Mouse (Mus musculus): ENCODE measurements around the gene Pja2. TPM values are rescaled to one million over a fixed set of nuclear protein-coding genes. Genes with fewer than 3 reads are reported as not detected.
"Not testable (repeated sequence)": the region's sequence is repeated elsewhere in the genome, so short reads cannot be mapped to it uniquely, and the experiment has no call there.

Pja2 gene
- total and polyA plus RNA-seq, 3 experiments = 13.5 to 81.0 (median 66.3) TPM

DNA sequence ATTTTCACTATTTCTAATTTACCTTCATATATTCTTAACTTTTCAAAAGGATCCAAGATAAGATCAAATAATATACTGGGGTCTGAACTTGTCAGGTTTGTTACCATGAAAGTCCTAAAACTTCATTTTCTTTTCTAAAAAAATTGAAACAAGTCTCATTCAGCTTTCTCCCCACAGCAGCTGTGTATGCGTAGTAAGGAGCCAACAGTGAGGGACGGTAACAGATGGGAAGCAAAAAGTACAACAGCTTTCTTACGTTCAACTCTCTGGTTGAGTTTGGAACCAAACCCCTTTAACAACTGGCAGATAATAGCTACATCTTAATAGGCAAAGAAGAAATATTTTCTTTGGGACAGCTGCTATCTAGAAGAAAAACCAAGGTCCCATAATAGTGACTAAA, 50.3 kb downstream of the Pja2 start:
- DNase-seq = not testable (repeated sequence)

GRCm38 (mm10) chr17:64277649-64278212, 54.0 kb downstream of the Pja2 start:
- no peak for DNase-seq

DNA sequence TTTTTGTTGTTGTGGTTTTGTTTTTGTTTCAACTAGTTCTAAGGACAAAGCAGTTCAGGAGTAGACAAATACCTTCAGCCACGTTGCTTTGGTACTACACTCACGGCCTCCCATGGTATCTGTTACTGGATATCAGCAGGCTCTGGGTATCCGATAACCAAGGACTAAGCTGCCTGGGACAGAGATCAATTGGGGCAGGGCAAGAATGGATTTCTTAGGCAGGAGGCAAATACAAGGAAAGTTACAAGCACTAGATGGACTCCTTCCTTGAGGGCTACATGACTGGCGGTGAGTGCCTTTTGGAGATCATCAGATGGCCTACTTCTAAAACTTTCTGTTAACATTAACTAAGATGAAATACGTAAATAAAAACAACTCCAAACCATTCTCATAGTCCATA, 55.0 kb downstream of the Pja2 start:
- no peak for DNase-seq

DNA sequence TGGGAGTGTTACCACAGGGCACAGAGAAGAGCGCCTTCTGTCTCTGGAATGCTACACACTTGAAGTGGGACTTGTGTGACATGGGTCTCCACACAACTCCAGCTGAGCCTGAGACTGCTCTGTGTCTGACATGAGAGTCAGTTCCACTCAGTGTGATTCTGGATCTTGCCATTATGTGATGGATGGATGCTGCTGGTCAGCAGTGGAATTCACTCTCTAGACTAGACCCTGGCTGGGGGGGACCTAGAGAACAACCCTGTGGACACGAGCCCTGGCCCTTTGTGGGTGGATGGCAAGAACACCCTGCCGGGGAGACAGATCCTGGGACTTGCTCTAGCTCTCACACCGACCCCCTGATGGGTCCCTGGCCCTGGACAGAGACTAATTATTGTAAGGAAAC, 56.5 kb downstream of the Pja2 start:
- no peak for DNase-seq

DNA sequence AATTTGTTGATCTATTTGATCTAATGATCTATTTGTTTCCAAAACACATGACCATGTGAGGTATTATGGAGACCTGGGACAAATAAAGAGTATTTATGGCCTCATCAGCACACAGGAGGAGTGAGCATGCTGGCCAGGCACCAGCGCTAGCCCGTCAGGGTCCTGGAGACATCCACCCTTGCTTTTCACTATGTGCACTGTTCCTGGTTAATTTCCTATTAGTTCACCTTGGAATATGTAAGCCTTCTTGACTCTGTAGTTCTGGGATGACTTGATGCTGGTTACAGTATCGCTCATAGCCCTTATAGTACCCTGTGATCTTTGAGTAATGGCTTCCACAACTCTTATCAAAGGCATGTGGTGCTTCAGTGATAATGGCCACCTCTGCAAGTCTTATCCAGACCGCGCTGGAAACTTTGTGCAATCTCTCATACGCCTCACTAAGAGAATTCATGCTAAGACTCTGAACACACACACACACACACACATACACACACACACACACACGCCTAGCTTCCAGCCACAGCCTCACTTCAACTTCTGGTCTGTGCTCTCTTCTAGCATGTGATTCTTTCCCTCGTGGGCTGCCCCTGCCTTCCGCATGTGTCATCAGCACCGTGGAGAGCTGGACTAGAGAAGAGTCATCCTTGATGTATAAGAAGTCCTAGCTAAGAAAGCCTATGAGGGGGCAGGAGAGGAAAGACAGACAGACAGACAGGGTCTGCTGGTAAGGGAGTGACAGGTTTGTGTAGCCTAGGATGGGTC, 57.2 kb downstream of the Pja2 start:
- no peak for DNase-seq

- DNase-seq = no peak
Observed at GRCm38 (mm10) chr17:64260571-64260970, 71.1 kb downstream of the Pja2 start.

GRCm38 (mm10) chr17:64248246-64248645, 83.5 kb downstream of the Pja2 start:
- DNase-seq = no peak

- no peak for DNase-seq
Observed at GRCm38 (mm10) chr17:64242898-64243297, 88.8 kb downstream of the Pja2 start.

DNA sequence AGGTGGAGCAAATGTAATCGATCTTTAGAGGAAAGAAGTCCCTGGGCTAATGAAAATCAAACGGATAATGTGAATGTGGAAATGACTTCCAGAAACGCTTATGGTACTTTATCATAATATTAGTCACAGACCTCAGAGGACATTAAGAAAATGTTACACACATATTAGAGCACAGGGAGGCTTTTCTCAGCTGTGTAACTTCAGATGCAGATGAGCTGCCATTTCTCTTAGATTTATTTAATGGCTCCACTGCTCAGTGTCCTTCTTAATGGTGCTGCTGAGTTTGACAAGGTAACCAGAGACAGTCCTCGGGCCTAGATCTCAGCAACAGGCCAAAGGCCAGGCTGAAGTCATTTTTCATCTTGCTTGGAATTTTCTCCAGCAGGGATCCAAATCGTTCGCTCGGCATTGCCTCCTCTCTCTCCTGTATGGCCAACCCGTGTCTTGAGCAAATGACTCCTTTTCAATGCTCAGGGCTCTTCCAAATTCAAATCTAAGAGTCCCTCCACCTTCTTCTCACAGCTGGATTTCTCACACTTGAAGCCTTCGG, 89.3 kb downstream of the Pja2 start:
- DNase-seq = no peak

DNA sequence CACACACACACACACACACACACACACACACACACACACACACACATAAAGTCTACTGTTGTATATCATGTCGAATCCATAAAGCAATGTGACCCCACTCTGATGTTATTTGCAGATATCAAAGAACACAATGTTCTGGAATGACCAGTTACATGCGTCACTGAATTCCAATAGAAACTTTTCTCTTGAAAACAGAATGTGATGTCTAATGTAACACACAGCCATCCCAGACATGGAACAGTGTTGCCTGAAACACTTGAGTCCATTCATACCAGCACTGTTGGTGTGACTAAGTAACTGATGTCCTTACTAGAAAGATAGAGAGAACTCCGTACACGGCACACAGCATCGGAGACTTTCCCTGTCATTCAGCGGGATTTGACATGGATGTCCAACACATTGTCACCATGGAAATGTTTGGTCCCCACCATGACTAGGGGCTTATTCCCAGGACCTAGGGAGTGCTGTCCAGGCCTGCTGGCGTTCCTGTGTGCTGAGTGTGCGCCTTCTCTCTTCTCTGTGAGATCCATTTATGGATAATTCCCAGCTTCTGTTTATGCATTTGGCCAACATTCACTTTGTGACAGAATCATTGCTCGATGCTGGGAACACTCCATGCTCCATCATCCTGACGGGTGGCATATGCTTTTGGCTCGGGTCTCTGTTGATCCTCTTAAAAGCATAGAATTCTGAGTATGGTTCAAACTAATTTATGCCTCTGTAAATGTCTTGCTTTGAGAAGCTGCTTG, 90.0 kb downstream of the Pja2 start:
- DNase-seq = no peak

GRCm38 (mm10) chr17:64232134-64232533, 99.6 kb downstream of the Pja2 start:
- no peak for DNase-seq

- DNase-seq = not testable (repeated sequence)
Observed at GRCm38 (mm10) chr17:64231637-64232036, 100.1 kb downstream of the Pja2 start.

GRCm38 (mm10) chr17:64231172-64231571, 100.5 kb downstream of the Pja2 start:
- no peak for DNase-seq

Small RNA genes within 50 kb of the gene (microRNA-seq; reads per million reads assigned to microRNA genes)
- 0 reads per million in 2 experiments for gene Gm24194

Data from adrenal gland, adult 2 months (tissue).